Mouse (Mus musculus) cerebellum, adult 2 months (tissue): ENCODE data around the gene Plscr1.

Experiments used
- CTCF ChIP-seq: fragments of 200-500 bp; IDR thresholded peaks from 2 replicates; pipeline ENCODE4 v1.5.1; 2011; ENCODE audit warnings: low read depth, mild to moderate bottlenecking, control low read depth, low read length, moderate library complexity, borderline replicate concordance; ENCODE audit not compliant: insufficient read depth
- POLR2A ChIP-seq: fragments of 200-500 bp; IDR thresholded peaks from 2 replicates; pipeline ENCODE4 v1.6.1; 2011; ENCODE audit warnings: low read length, control low read depth, borderline replicate concordance; ENCODE audit not compliant: insufficient read depth

GRCm38 (mm10) chr9:92229833-92230205 is 19.7 kb upstream of the Plscr1 start:
- TF ChIP-seq CTCF (no peak), POLR2A (no peak)
